In genomic region chr17:52064618-52065017, GRCm38 (mm10) we compare ENCODE assay signal across 13 mouse cellular contexts.
"Had no signal": no experiment of that assay in that cellular context is flagged by ENCODE, and none has a peak within 500 bp of the region (broad histone marks: within the 10 kb centered on the region; RNA-seq: fewer than 3 reads in every experiment).

No protein-coding gene starts in this region.

- DNase-seq: kidney, adult 11 months; kidney, adult 8-10 months; kidney, postnatal 10 days; kidney, postnatal 36 days; layer of hippocampus, postnatal 36 days; liver, embryonic 13.5 days; lung, embryonic 14.5 days; right cerebral cortex, postnatal 14 days; right cerebral cortex, postnatal 4 days had no signal

- ATAC-seq: intestine, embryonic 15.5 days; lung, postnatal 0 days; midbrain, embryonic 13.5 days; midbrain, embryonic 16.5 days had no signal
